Mouse (Mus musculus): ENCODE data around the gene Gm4869.

- TF ChIP-seq CTCF (IDR thresholded peaks at IDR 0.05; ENCODE audit: insufficient read depth, low read length) (no peak), POLR2A (IDR thresholded peaks at IDR 0.05; ENCODE audit: borderline replicate concordance, extremely low read depth, low read depth, low read length) (no peak)
These were observed 62.2 kb downstream of the Gm4869 start for GRCm38 (mm10) chr5:140507466-140508208.
